Mouse (Mus musculus) midbrain, embryonic 15.5 days (tissue): ENCODE results near the gene Vwa5b1. TPM values are rescaled to one million over a fixed set of nuclear protein-coding genes. Genes with fewer than 3 reads are reported as not detected.

Experiments used
- ATAC-seq: fragments of 200-750 bp; cut with Nextera tagmentation; replicated peaks from 2 replicates; pipeline ENCODE4 v1.8.0; 2017; ENCODE audit warnings: moderate TSS enrichment
- H3K27ac ChIP-seq: fragments of 300-500 bp; sonication (generic); 2 replicates; pipeline ENCODE4 v1.5.1; 2015; ENCODE audit warnings: mild to moderate bottlenecking, inconsistent platforms
- H3K27me3 ChIP-seq: fragments of 300-500 bp; sonication (generic); replicated peaks from 2 replicates; pipeline ENCODE4 v1.6.1; 2015; ENCODE audit warnings: inconsistent platforms
- H3K36me3 ChIP-seq: fragments of 300-500 bp; sonication (generic); replicated peaks from 2 replicates; pipeline ENCODE4 v1.6.1; 2015; ENCODE audit warnings: inconsistent platforms
- H3K4me1 ChIP-seq: fragments of 300-500 bp; sonication (generic); 2 replicates; pipeline ENCODE4 v1.6.1; 2015; ENCODE audit warnings: inconsistent platforms
- H3K4me2 ChIP-seq: fragments of 300-500 bp; sonication (generic); 2 replicates; pipeline ENCODE4 v1.6.1; 2015; ENCODE audit warnings: inconsistent platforms, mild to moderate bottlenecking, moderate library complexity
- H3K4me3 ChIP-seq: fragments of 300-500 bp; sonication (generic); 2 replicates; pipeline ENCODE4 v1.5.1; 2015; ENCODE audit warnings: mild to moderate bottlenecking, inconsistent platforms
- H3K9ac ChIP-seq: fragments of 300-500 bp; sonication (generic); 2 replicates; pipeline ENCODE4 v1.6.1; 2015; ENCODE audit warnings: mild to moderate bottlenecking, inconsistent platforms
- H3K9me3 ChIP-seq: fragments of 300-500 bp; sonication (generic); 2 replicates; pipeline ENCODE4 v1.6.1; 2016; ENCODE audit warnings: inconsistent platforms
- WGBS: fragments of 180-500 bp; shearing (Covaris S2); methylation state at CpG from one replicate; pipeline ENCODE4 v1.1.7; 2015; ENCODE audit warnings: mixed read lengths; 5-methylcytosine and 5-hydroxymethylcytosine counted together
- polyA plus RNA-seq: library from polyadenylated mRNA; unstranded; fragments of >200 nt; fragmentation: Nextera tagmentation; extraction: Ambion mirVana; gene quantifications from 2 replicates; pipeline ENCODE4 v1.2.1, GENCODE M21; 2015

Vwa5b1 gene
- polyA plus RNA-seq, 1 experiment from 2014 or later: 2.4 TPM

DNA sequence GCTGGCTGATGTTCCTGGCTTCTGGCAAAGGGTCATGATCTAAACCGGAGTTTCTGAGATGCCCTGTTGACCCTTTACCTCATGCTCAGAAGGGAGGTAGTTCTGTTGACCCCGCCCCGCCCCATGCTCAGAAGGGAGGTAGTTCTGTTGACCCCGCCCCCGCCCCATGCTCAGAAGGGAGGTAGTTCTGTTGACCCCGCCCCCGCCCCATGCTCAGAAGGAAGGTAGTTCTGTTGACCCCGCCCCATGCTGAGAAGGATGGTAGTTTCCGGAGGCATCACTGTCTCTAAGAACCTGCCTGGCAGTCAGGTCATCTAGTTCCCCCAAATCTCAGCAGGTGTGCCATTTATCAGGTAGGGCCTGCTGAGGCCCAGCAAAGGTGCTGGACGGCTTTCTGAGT, 88.1 kb downstream of the Vwa5b1 start:
- Histone ChIP-seq H3K9ac (no peak overlapping the region), H3K27ac (peak overlapping the region; percentile 64; the same call in 1 of the 2 replicates), H3K4me3 (no peak overlapping the region), H3K27me3 (no peaks in the 10 kb centered on the region), H3K4me2 (0 out of 2 replicates have a peak overlapping the region, but pooled peaks have one; percentile 31), H3K9me3 (no peaks in the 10 kb centered on the region), H3K36me3 (no peaks in the 10 kb centered on the region), H3K4me1 (peaks cover 26% of the 10 kb centered on the region)
- WGBS: 21% methylated on average over 10 of the region's 10 CpGs
- no peak for ATAC-seq

GRCm38 (mm10) chr4:138547041-138547440, 88.6 kb downstream of the Vwa5b1 start:
- ATAC-seq: no peak
- 68% methylated on average over 6 of the region's 6 CpGs for WGBS

DNA sequence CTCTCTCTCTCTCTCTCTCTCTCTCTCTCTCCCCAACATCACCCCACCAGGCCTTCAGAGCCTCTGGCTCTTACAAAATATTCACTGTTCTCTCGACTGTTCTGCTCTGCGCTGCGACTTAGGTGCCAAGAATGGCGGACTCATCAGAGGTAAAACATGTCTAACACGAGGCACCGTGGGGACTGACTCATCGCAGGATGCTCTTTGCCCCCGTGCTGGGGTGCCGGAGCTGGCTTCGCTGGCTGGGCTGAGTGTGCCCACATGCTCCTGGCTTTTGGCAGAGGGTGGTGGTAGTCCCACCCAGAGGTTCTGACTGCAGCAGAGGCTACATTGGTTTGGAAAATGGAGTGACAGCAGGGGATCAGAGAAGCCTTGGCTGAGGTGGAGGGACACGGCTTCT, 89.4 kb downstream of the Vwa5b1 start:
- no peak overlapping the region for H3K27ac ChIP-seq
- peaks cover 26% of the 10 kb centered on the region for H3K4me1 ChIP-seq
- no peak overlapping the region for H3K4me2 ChIP-seq
- H3K9me3 ChIP-seq: no peaks in the 10 kb centered on the region
- no peak overlapping the region for H3K4me3 ChIP-seq
- WGBS: 74% methylated on average over 11 of the region's 11 CpGs
- H3K27me3 ChIP-seq: no peaks in the 10 kb centered on the region
- no peak for ATAC-seq
- no peak overlapping the region for H3K9ac ChIP-seq
- H3K36me3 ChIP-seq: no peaks in the 10 kb centered on the region

More at GRCm38 (mm10) chr4:138547041-138547440, 88.6 kb downstream of the Vwa5b1 start:
- H3K4me2 ChIP-seq: no peak overlapping the region
- no peak overlapping the region for H3K27ac ChIP-seq
- H3K9me3 ChIP-seq: no peaks in the 10 kb centered on the region
- peaks cover 26% of the 10 kb centered on the region for H3K4me1 ChIP-seq
- no peak overlapping the region for H3K4me3 ChIP-seq
- H3K9ac ChIP-seq: no peak overlapping the region
- H3K27me3 ChIP-seq: no peaks in the 10 kb centered on the region
- no peaks in the 10 kb centered on the region for H3K36me3 ChIP-seq

GRCm38 (mm10) chr4:138543177-138543576, 92.5 kb downstream of the Vwa5b1 start:
- Histone ChIP-seq H3K9me3 (no peaks in the 10 kb centered on the region), H3K27me3 (no peaks in the 10 kb centered on the region), H3K36me3 (no peaks in the 10 kb centered on the region), H3K9ac (no peak overlapping the region), H3K4me1 (peaks cover 22% of the 10 kb centered on the region), H3K4me2 (no peak overlapping the region), H3K27ac (0 out of 2 replicates have a peak overlapping the region, but pooled peaks have one; percentile 4), H3K4me3 (no peak overlapping the region)
- 32% methylated on average over 12 of the region's 12 CpGs for WGBS
- ATAC-seq: no peak

DNA sequence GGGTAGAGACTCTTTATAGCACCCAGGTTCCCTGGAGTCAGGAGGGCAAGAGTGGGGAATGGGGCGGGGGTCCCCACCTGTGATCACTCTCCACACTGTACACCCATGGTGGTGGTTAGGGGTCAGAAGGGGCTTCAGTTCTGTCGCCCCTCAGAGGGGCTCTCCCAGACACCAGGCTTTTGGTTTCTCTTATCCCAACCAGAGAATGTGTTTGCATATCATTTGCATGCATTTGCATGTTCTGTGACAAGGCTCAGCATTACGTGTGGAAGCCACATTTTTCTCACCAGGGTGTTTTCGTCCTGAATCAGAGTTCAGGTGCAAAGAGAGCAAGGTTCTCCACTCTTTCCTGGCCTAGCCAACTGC, 97.6 kb downstream of the Vwa5b1 start:
- Histone ChIP-seq H3K4me3 (no peak overlapping the region), H3K4me1 (peaks cover 25% of the 10 kb centered on the region), H3K4me2 (no peak overlapping the region), H3K27ac (peak overlapping the region; percentile 79), H3K9me3 (no peaks in the 10 kb centered on the region), H3K36me3 (no peaks in the 10 kb centered on the region), H3K27me3 (no peaks in the 10 kb centered on the region), H3K9ac (no peak overlapping the region)
- 38% methylated on average over 4 of the region's 4 CpGs for WGBS
- peak; percentile 59 for ATAC-seq

DNA sequence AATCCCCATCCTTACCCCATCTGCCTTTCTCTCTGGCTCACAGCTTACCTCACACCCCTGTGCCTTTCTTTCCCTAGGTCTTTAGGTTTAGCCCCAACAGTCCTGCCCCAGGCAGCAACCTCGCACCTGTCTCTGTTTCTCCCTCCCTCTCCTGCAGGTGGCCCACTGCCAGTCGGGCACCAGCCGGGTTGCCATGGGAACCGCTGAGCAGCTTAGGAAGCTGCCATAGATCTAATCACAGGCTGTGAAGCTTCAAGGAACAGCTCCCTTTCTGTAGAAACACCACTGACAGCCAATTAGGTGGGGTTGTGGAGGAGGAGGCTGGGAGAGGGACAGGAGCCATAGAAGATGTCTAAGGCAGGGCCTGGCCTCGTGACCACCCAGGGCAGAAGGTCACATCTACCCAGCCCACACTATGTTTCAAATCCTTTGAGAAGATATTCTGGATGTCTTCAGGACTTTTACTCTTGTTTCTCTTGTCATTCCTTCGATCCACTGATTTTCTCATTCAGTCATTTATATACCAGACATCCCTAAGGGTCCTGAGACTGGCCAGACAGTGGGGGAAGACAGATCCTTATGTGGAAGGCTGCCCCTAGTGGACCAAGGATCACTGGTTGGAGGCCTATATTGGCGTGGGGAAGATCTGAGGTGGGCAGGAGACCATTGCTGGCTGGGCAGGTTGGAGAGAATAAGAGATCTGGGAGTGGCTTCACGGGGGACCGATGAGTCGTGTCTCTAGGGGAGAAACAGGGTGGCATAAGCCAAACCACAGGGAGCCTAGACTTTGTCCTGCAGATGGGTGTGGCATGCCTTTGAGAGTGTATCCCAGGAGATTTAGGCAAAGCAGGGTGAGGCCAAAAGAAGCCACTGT, 98.2 kb downstream of the Vwa5b1 start:
- peak overlapping the region; percentile 79 for H3K27ac ChIP-seq
- peak; percentile 87 for ATAC-seq
- H3K4me2 ChIP-seq: peak overlapping the region; percentile 10
- H3K4me3 ChIP-seq: no peak overlapping the region
- H3K9ac ChIP-seq: no peak overlapping the region
- no peaks in the 10 kb centered on the region for H3K36me3 ChIP-seq
- H3K27me3 ChIP-seq: no peaks in the 10 kb centered on the region
- 18% methylated on average over 10 of the region's 10 CpGs for WGBS
- peaks cover 23% of the 10 kb centered on the region for H3K4me1 ChIP-seq
- H3K9me3 ChIP-seq: no peaks in the 10 kb centered on the region

DNA sequence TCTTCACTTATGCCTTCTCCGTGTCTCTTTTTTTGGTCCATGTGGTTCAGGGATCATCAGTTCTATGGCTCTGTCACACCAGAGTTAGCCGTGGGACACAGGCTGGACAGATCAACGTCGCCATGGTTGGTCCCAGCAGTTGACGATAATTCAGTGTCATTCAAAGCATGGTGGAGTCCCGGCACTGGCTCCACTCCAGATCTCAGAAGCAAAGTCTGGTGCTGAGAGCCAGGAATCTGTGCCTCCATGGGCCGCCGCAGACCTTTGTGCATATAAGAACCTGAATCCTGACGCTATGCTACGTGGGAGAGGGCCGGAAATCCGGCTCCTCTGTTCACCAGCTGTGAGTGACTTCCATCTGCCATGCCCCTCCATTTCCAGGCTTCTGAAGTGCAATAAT, 100.1 kb downstream of the Vwa5b1 start:
- Histone ChIP-seq H3K4me1 (peaks cover 23% of the 10 kb centered on the region), H3K4me2 (no peak overlapping the region), H3K9ac (no peak overlapping the region), H3K27ac (no peak overlapping the region), H3K36me3 (no peaks in the 10 kb centered on the region), H3K9me3 (no peaks in the 10 kb centered on the region), H3K27me3 (no peaks in the 10 kb centered on the region), H3K4me3 (no peak overlapping the region)
- ATAC-seq: no peak
- 82% methylated on average over 12 of the region's 12 CpGs for WGBS

- Histone ChIP-seq H3K27ac (no peak overlapping the region), H3K36me3 (no peaks in the 10 kb centered on the region), H3K4me2 (no peak overlapping the region), H3K4me3 (no peak overlapping the region), H3K4me1 (peaks cover 23% of the 10 kb centered on the region), H3K9me3 (no peaks in the 10 kb centered on the region), H3K9ac (no peak overlapping the region), H3K27me3 (no peaks in the 10 kb centered on the region)
- ATAC-seq: no peak
- 91% methylated on average over 2 of the region's 2 CpGs for WGBS
These were observed 101.8 kb downstream of the Vwa5b1 start for GRCm38 (mm10) chr4:138533877-138534276.

GRCm38 (mm10) chr4:138531761-138532160, 103.9 kb downstream of the Vwa5b1 start:
- H3K4me3 ChIP-seq: no peak overlapping the region
- H3K4me2 ChIP-seq: no peak overlapping the region
- H3K4me1 ChIP-seq: peaks cover 3% of the 10 kb centered on the region; the same call in 1 of the 2 replicates
- no peaks in the 10 kb centered on the region for H3K27me3 ChIP-seq
- no peak for ATAC-seq
- no peaks in the 10 kb centered on the region for H3K9me3 ChIP-seq
- H3K36me3 ChIP-seq: no peaks in the 10 kb centered on the region
- 83% methylated on average over 2 of the region's 2 CpGs for WGBS
- H3K27ac ChIP-seq: no peak overlapping the region
- H3K9ac ChIP-seq: no peak overlapping the region

- Histone ChIP-seq H3K4me3 (no peak overlapping the region), H3K9me3 (no peaks in the 10 kb centered on the region), H3K9ac (no peak overlapping the region), H3K4me2 (no peak overlapping the region), H3K36me3 (no peaks in the 10 kb centered on the region), H3K27ac (no peak overlapping the region), H3K4me1 (no peaks in the 10 kb centered on the region), H3K27me3 (no peaks in the 10 kb centered on the region)
- 89% methylated on average over 6 of the region's 6 CpGs for WGBS
- no peak for ATAC-seq
These were observed 105.7 kb downstream of the Vwa5b1 start for GRCm38 (mm10) chr4:138530011-138530410.

DNA sequence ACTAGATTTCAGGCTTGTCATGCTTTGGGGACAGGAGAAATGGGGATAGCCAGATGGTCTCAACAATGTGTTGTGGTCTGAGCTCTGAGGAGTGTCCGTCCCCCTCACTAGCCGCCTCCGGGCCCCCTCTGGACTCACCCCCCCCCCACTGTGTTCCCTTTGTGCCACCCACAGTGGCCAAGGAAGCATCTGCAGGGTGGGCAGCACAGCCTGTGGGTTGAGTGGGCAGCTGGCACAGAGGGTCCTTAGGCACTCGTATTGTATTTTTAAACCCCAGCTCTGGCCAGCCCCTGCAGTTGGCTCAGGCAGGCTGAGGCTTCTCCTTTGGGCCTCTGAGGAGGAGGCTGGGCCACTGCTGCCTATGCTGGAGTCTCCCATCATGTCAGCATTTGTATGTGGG, 110.0 kb downstream of the Vwa5b1 start:
- no peaks in the 10 kb centered on the region for H3K36me3 ChIP-seq
- H3K4me3 ChIP-seq: no peak overlapping the region
- H3K27ac ChIP-seq: no peak overlapping the region
- no peak for ATAC-seq
- H3K4me2 ChIP-seq: no peak overlapping the region
- H3K27me3 ChIP-seq: no peaks in the 10 kb centered on the region
- no peak overlapping the region for H3K9ac ChIP-seq
- peaks cover 18% of the 10 kb centered on the region for H3K4me1 ChIP-seq
- no peaks in the 10 kb centered on the region for H3K9me3 ChIP-seq
- WGBS: 60% methylated on average over 4 of the region's 4 CpGs

GRCm38 (mm10) chr4:138524769-138525168, 110.9 kb downstream of the Vwa5b1 start:
- H3K4me2 ChIP-seq: no peak overlapping the region
- ATAC-seq: no peak
- 79% methylated on average over 9 of the region's 9 CpGs for WGBS
- no peaks in the 10 kb centered on the region for H3K36me3 ChIP-seq
- no peak overlapping the region for H3K9ac ChIP-seq
- H3K27me3 ChIP-seq: no peaks in the 10 kb centered on the region
- H3K4me1 ChIP-seq: peaks cover 19% of the 10 kb centered on the region
- H3K4me3 ChIP-seq: no peak overlapping the region
- no peaks in the 10 kb centered on the region for H3K9me3 ChIP-seq
- H3K27ac ChIP-seq: no peak overlapping the region

DNA sequence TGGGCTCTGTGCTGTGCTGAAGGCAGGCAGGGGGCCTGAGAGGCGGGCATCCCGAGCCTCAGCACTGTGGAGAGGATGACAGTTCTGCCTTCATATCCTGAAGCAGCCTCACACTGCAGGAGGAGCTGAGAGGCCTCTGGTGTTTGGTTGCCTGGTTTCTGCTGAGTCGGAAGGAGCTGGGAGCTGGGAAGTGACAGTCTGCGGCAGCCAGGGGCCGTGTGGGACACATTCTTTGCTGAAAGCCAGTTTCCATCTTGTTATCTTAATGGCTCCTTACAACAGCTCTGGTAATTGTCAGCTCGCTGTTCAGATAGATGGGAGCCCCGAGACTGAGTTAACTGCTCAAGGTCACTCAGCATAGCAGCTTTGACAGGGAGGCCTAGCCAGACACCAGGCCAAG, 111.9 kb downstream of the Vwa5b1 start:
- peak overlapping the region; percentile 13; the same call in 1 of the 2 replicates for H3K27ac ChIP-seq
- no peak overlapping the region for H3K4me2 ChIP-seq
- no peaks in the 10 kb centered on the region for H3K36me3 ChIP-seq
- no peaks in the 10 kb centered on the region for H3K27me3 ChIP-seq
- no peak for ATAC-seq
- 42% methylated on average over 7 of the region's 7 CpGs for WGBS
- no peak overlapping the region for H3K4me3 ChIP-seq
- H3K4me1 ChIP-seq: peaks cover 28% of the 10 kb centered on the region
- H3K9ac ChIP-seq: no peak overlapping the region
- H3K9me3 ChIP-seq: no peaks in the 10 kb centered on the region
